Mouse (Mus musculus): ENCODE results near the gene Fam110a. TPM values are rescaled to one million over a fixed set of nuclear protein-coding genes. Genes with fewer than 3 reads are reported as not detected.
A peak's percentile ranks its signal among the peaks of the same experiment; 100 is the strongest.

Fam110a gene
- polyA plus RNA-seq, 1 experiment from 2014 or later = 87.5 TPM

- Histone ChIP-seq H3K4me3 (ENCODE audit: low read depth, low read length) (no peak overlapping the region), H3K27ac (ENCODE audit: low read depth, low read length) (no peak overlapping the region), H3K27me3 (ENCODE audit: control insufficient read depth, insufficient read depth, low read length) (no peaks in the 10 kb centered on the region; the same call in 1 of the 2 replicates), H3K9me3 (ENCODE audit: control insufficient read depth, low read length) (no peaks in the 10 kb centered on the region), H3K4me1 (replicated peaks; ENCODE audit: control insufficient read depth, insufficient read depth, low read length) (peaks cover 11% of the 10 kb centered on the region), H3K4me2 (replicated peaks; ENCODE audit: low read depth, low read length) (no peak overlapping the region), H3K36me3 (ENCODE audit: control insufficient read depth, insufficient read depth, low read length) (no peaks in the 10 kb centered on the region), H3K9ac (ENCODE audit: low read depth, low read length) (no peak overlapping the region)
- DNase-seq (ENCODE audit: low spot score) (no peak), ATAC-seq (ENCODE audit: low FRiP score) (no peak)
- 35% methylated on average over 9 of the region's 9 CpGs for whole genome bisulfite sequencing
Observed at GRCm38 (mm10) chr2:151961284-151962196, 18.5 kb downstream of the Fam110a start.

- Histone ChIP-seq H3K27ac (ENCODE audit: low read depth, low read length) (no peak overlapping the region), H3K36me3 (ENCODE audit: control insufficient read depth, insufficient read depth, low read length) (no peaks in the 10 kb centered on the region), H3K9me3 (ENCODE audit: control insufficient read depth, low read length) (no peaks in the 10 kb centered on the region), H3K9ac (ENCODE audit: low read depth, low read length) (no peak overlapping the region), H3K27me3 (ENCODE audit: control insufficient read depth, insufficient read depth, low read length) (no peaks in the 10 kb centered on the region), H3K4me1 (replicated peaks; ENCODE audit: control insufficient read depth, insufficient read depth, low read length) (peaks cover 6% of the 10 kb centered on the region), H3K4me3 (ENCODE audit: low read depth, low read length) (no peak overlapping the region), H3K4me2 (replicated peaks; ENCODE audit: low read depth, low read length) (no peak overlapping the region)
- peak; percentile 27 for DNase-seq (ENCODE audit: low spot score)
- ATAC-seq (ENCODE audit: low FRiP score) = no peak
- WGBS = 25% methylated on average over 5 of the region's 5 CpGs
Observed at GRCm38 (mm10) chr2:151959274-151959673, 20.7 kb downstream of the Fam110a start.

GRCm38 (mm10) chr2:151956500-151957137 lies 23.4 kb downstream of the Fam110a start:
- 84% methylated on average over 4 of the region's 4 CpGs for WGBS
- Histone ChIP-seq H3K9me3 (ENCODE audit: control insufficient read depth, low read length) (no peaks in the 10 kb centered on the region), H3K4me3 (ENCODE audit: low read depth, low read length) (no peak overlapping the region), H3K9ac (ENCODE audit: low read depth, low read length) (no peak overlapping the region), H3K36me3 (ENCODE audit: control insufficient read depth, insufficient read depth, low read length) (no peaks in the 10 kb centered on the region), H3K27me3 (ENCODE audit: control insufficient read depth, insufficient read depth, low read length) (no peaks in the 10 kb centered on the region), H3K4me2 (replicated peaks; ENCODE audit: low read depth, low read length) (no peak overlapping the region), H3K27ac (ENCODE audit: low read depth, low read length) (no peak overlapping the region), H3K4me1 (replicated peaks; ENCODE audit: control insufficient read depth, insufficient read depth, low read length) (no peaks in the 10 kb centered on the region)
- DNase-seq (ENCODE audit: low spot score) (no peak), ATAC-seq (ENCODE audit: low FRiP score) (no peak)

GRCm38 (mm10) chr2:151953665-151954064 lies 26.4 kb downstream of the Fam110a start:
- Histone ChIP-seq H3K27ac (ENCODE audit: low read depth, low read length) (no peak overlapping the region), H3K4me1 (replicated peaks; ENCODE audit: control insufficient read depth, insufficient read depth, low read length) (no peaks in the 10 kb centered on the region), H3K27me3 (ENCODE audit: control insufficient read depth, insufficient read depth, low read length) (no peaks in the 10 kb centered on the region), H3K9ac (ENCODE audit: low read depth, low read length) (no peak overlapping the region), H3K9me3 (ENCODE audit: control insufficient read depth, low read length) (no peaks in the 10 kb centered on the region), H3K4me2 (replicated peaks; ENCODE audit: low read depth, low read length) (no peak overlapping the region), H3K36me3 (ENCODE audit: control insufficient read depth, insufficient read depth, low read length) (no peaks in the 10 kb centered on the region), H3K4me3 (ENCODE audit: low read depth, low read length) (no peak overlapping the region)
- no peak for ATAC-seq (ENCODE audit: low FRiP score)
- WGBS = 86% methylated on average over 8 of the region's 8 CpGs
- no peak for DNase-seq (ENCODE audit: low spot score)

GRCm38 (mm10) chr2:151949082-151949774 lies 30.8 kb downstream of the Fam110a start:
- no peak for DNase-seq (ENCODE audit: low spot score)
- H3K4me1 ChIP-seq (replicated peaks; ENCODE audit: control insufficient read depth, insufficient read depth, low read length) = no peaks in the 10 kb centered on the region

GRCm38 (mm10) chr2:151948311-151948710 lies 31.7 kb downstream of the Fam110a start:
- ATAC-seq (ENCODE audit: low FRiP score) (no peak), DNase-seq (ENCODE audit: low spot score) (no peak)
- no peaks in the 10 kb centered on the region for H3K27me3 ChIP-seq (ENCODE audit: control insufficient read depth, insufficient read depth, low read length)
- H3K4me2 ChIP-seq (replicated peaks; ENCODE audit: low read depth, low read length) = no peak overlapping the region
- H3K36me3 ChIP-seq (ENCODE audit: control insufficient read depth, insufficient read depth, low read length) = no peaks in the 10 kb centered on the region
- H3K4me3 ChIP-seq (ENCODE audit: low read depth, low read length) = no peak overlapping the region
- no peak overlapping the region for H3K9ac ChIP-seq (ENCODE audit: low read depth, low read length)
- no peak overlapping the region for H3K27ac ChIP-seq (ENCODE audit: low read depth, low read length)
- 85% methylated on average over 7 of the region's 7 CpGs for WGBS
- H3K4me1 ChIP-seq (replicated peaks; ENCODE audit: control insufficient read depth, insufficient read depth, low read length) = no peaks in the 10 kb centered on the region
- H3K9me3 ChIP-seq (ENCODE audit: control insufficient read depth, low read length) = no peaks in the 10 kb centered on the region

More at GRCm38 (mm10) chr2:151949082-151949774, 30.8 kb downstream of the Fam110a start:
- no peak overlapping the region for H3K9ac ChIP-seq (ENCODE audit: low read depth, low read length)
- no peaks in the 10 kb centered on the region for H3K36me3 ChIP-seq (ENCODE audit: control insufficient read depth, insufficient read depth, low read length)
- no peaks in the 10 kb centered on the region for H3K9me3 ChIP-seq (ENCODE audit: control insufficient read depth, low read length)
- H3K27me3 ChIP-seq (ENCODE audit: control insufficient read depth, insufficient read depth, low read length) = no peaks in the 10 kb centered on the region
- ATAC-seq (ENCODE audit: low FRiP score) = no peak
- H3K27ac ChIP-seq (ENCODE audit: low read depth, low read length) = no peak overlapping the region
- H3K4me3 ChIP-seq (ENCODE audit: low read depth, low read length) = no peak overlapping the region
- 70% methylated on average over 2 of the region's 2 CpGs for WGBS
- H3K4me2 ChIP-seq (replicated peaks; ENCODE audit: low read depth, low read length) = no peak overlapping the region

- no peak overlapping the region for H3K9ac ChIP-seq (ENCODE audit: low read depth, low read length)
- DNase-seq (ENCODE audit: low spot score) (no peak), ATAC-seq (ENCODE audit: low FRiP score) (no peak; the same call in 1 of the 2 replicates)
- H3K4me1 ChIP-seq (replicated peaks; ENCODE audit: control insufficient read depth, insufficient read depth, low read length) = no peaks in the 10 kb centered on the region
- no peak overlapping the region for H3K27ac ChIP-seq (ENCODE audit: low read depth, low read length)
- no peak overlapping the region for H3K4me3 ChIP-seq (ENCODE audit: low read depth, low read length)
- no peaks in the 10 kb centered on the region for H3K27me3 ChIP-seq (ENCODE audit: control insufficient read depth, insufficient read depth, low read length)
- no peaks in the 10 kb centered on the region for H3K9me3 ChIP-seq (ENCODE audit: control insufficient read depth, low read length)
- no peaks in the 10 kb centered on the region for H3K36me3 ChIP-seq (ENCODE audit: control insufficient read depth, insufficient read depth, low read length)
- no peak overlapping the region for H3K4me2 ChIP-seq (replicated peaks; ENCODE audit: low read depth, low read length)
- 98% methylated on average over 2 of the region's 2 CpGs for WGBS
Observed at GRCm38 (mm10) chr2:151947617-151948016, 32.4 kb downstream of the Fam110a start.

- Histone ChIP-seq H3K4me2 (replicated peaks; ENCODE audit: low read depth, low read length) (no peak overlapping the region), H3K4me1 (replicated peaks; ENCODE audit: control insufficient read depth, insufficient read depth, low read length) (no peaks in the 10 kb centered on the region), H3K27ac (ENCODE audit: low read depth, low read length) (no peak overlapping the region), H3K36me3 (ENCODE audit: control insufficient read depth, insufficient read depth, low read length) (no peaks in the 10 kb centered on the region), H3K9ac (ENCODE audit: low read depth, low read length) (no peak overlapping the region), H3K9me3 (ENCODE audit: control insufficient read depth, low read length) (no peaks in the 10 kb centered on the region), H3K4me3 (ENCODE audit: low read depth, low read length) (no peak overlapping the region), H3K27me3 (ENCODE audit: control insufficient read depth, insufficient read depth, low read length) (no peaks in the 10 kb centered on the region)
- ATAC-seq (ENCODE audit: low FRiP score) (no peak), DNase-seq (ENCODE audit: low spot score) (no peak)
- 68% methylated on average over 2 of the region's 2 CpGs for WGBS
Observed at GRCm38 (mm10) chr2:151944106-151944505, 35.9 kb downstream of the Fam110a start.

Measured in hindbrain, embryonic 11.5 days (tissue).